8 mouse cellular contexts compared by ENCODE assay signal in genomic region chr12:13214345-13215278, GRCm38 (mm10). TPM values are rescaled to one million over a fixed set of nuclear protein-coding genes. Genes with fewer than 3 reads are reported as not detected.
A peak's percentile ranks its signal among the peaks of the same experiment; 100 is the strongest.
DNase-seq lines count a peak whose midpoint lies in the region; ATAC-seq and TF ChIP-seq lines count a peak whose summit lies in the region.

No protein-coding gene starts in this region.

- peak; percentile 78 for DNase-seq in CH12.LX (ENCODE audit: extremely low read depth)
- peak; percentile 74 for DNase-seq in c-Kit-positive CD71-negative TER-119-negative erythroid progenitor cells, embryonic 14.5 days (ENCODE audit: low read depth)
- peak; percentile 92 for DNase-seq in forebrain, embryonic 11.5 days (ENCODE audit: low spot score)
- DNase-seq in heart, postnatal 0 days (ENCODE audit: low spot score) = peak; percentile 76
- DNase-seq in kidney, postnatal 36 days = peak; percentile 85 to 90
- peak; percentile 84 for DNase-seq in testis, postnatal 10 days (ENCODE audit: low spot score)

- TF ChIP-seq RAD21 in CH12.LX (IDR thresholded peaks at IDR 0.05; ENCODE audit: low read depth, low read length) = peak; percentile 99

- TF ChIP-seq CTCF in CH12.LX (conservative IDR thresholded peaks at IDR 0.05 in 1 of 2, IDR thresholded peaks at IDR 0.05 in 1 of 2; ENCODE audit: low read depth in 2 of 2, low read length in 2 of 2) = peak; percentile 97 to 99
- peak; percentile 100 for TF ChIP-seq CTCF in heart, postnatal 0 days (IDR thresholded peaks at IDR 0.05; ENCODE audit: low read depth)

- H3K9me3 ChIP-seq in CH12.LX (replicated peaks; ENCODE audit: low read length) = no peaks in the 10 kb centered on the region
- no peaks in the 10 kb centered on the region for H3K9me3 ChIP-seq in forebrain, embryonic 11.5 days (ENCODE audit: control insufficient read depth, low read length)
- H3K9me3 ChIP-seq in heart, postnatal 0 days (replicated peaks; ENCODE audit: control insufficient read depth, low read length) = no peaks in the 10 kb centered on the region
- H3K9me3 ChIP-seq in liver, embryonic 15.5 days (replicated peaks) = no peaks in the 10 kb centered on the region
- no peaks in the 10 kb centered on the region for H3K9me3 ChIP-seq in neural tube, embryonic 15.5 days (replicated peaks)

- TF ChIP-seq EP300 in CH12.LX (IDR thresholded peaks at IDR 0.05; ENCODE audit: low read length) = no peak
- TF ChIP-seq EP300 in heart, postnatal 0 days (IDR thresholded peaks at IDR 0.05; ENCODE audit: low read depth) = no peak

- no peaks in the 10 kb centered on the region for H3K4me1 ChIP-seq in CH12.LX (ENCODE audit: control insufficient read depth in 1 of 2, insufficient read depth in 2 of 2)
- peaks cover 6% of the 10 kb centered on the region for H3K4me1 ChIP-seq in forebrain, embryonic 11.5 days (replicated peaks; ENCODE audit: control insufficient read depth, insufficient read depth, low read length)
- peaks cover 19% of the 10 kb centered on the region for H3K4me1 ChIP-seq in heart, postnatal 0 days (ENCODE audit: control insufficient read depth, insufficient read depth)
- 0 out of 2 replicates have a peak, but pooled peaks cover 5% of the 10 kb centered on the region for H3K4me1 ChIP-seq in liver, embryonic 15.5 days (replicated peaks)
- H3K4me1 ChIP-seq in neural tube, embryonic 15.5 days = peaks cover 11% of the 10 kb centered on the region; the same call in 1 of the 2 replicates

- no peak overlapping the region for H3K9ac ChIP-seq in CH12.LX (ENCODE audit: insufficient read depth, low read depth)
- no peak overlapping the region for H3K9ac ChIP-seq in forebrain, embryonic 11.5 days (ENCODE audit: low read length)
- no peak overlapping the region for H3K9ac ChIP-seq in heart, postnatal 0 days (replicated peaks; ENCODE audit: low read depth, low read length)
- H3K9ac ChIP-seq in liver, embryonic 15.5 days = no peak overlapping the region
- no peak overlapping the region for H3K9ac ChIP-seq in neural tube, embryonic 15.5 days (replicated peaks)

- TF ChIP-seq POLR2A in CH12.LX (IDR thresholded peaks at IDR 0.05; ENCODE audit: low read depth, low read length) = no peak

- no peaks in the 10 kb centered on the region for H3K79me2 ChIP-seq in CH12.LX (replicated peaks; ENCODE audit: control insufficient read depth, extremely low read depth, insufficient read depth, poor library complexity, severe bottlenecking)

- ATAC-seq in forebrain, embryonic 11.5 days (replicated peaks; ENCODE audit: low FRiP score) = peak; percentile 91
- peak; percentile 80 for ATAC-seq in heart, postnatal 0 days (ENCODE audit: insufficient read depth, low read depth)
- ATAC-seq in liver, embryonic 15.5 days (ENCODE audit: insufficient read depth) = peak; percentile 50; the same call in 1 of the 2 replicates
- peak; percentile 94 for ATAC-seq in neural tube, embryonic 15.5 days (ENCODE audit: low FRiP score)

- in situ Hi-C loops in CH12.LX (cut with MboI; ENCODE audit: low pct_ligation_motif_present, low pct_unique_long_range_greater_than_20kb, low sequenced_read_pairs) = loop anchor here (10.0 to 25.0 kb wide), 3 partner anchors 427 to 790 kb away; no protein-coding TSS in a partner anchor

- 19% methylated on average over 11 of the region's 11 CpGs for WGBS in forebrain, embryonic 11.5 days
- 43% methylated on average over 11 of the region's 11 CpGs for WGBS in heart, postnatal 0 days
- 40% methylated on average over 11 of the region's 11 CpGs for WGBS in liver, embryonic 15.5 days (ENCODE audit: insufficient replicate concordance)
- WGBS in neural tube, embryonic 15.5 days = 29% methylated on average over 11 of the region's 11 CpGs

- H3K27me3 ChIP-seq in CH12.LX (replicated peaks) = no peaks in the 10 kb centered on the region
- H3K27me3 ChIP-seq in forebrain, embryonic 11.5 days (ENCODE audit: control insufficient read depth, insufficient read depth, low read length) = no peaks in the 10 kb centered on the region
- no peaks in the 10 kb centered on the region for H3K27me3 ChIP-seq in heart, postnatal 0 days (ENCODE audit: control insufficient read depth, insufficient read depth, low read length)
- no peaks in the 10 kb centered on the region for H3K27me3 ChIP-seq in liver, embryonic 15.5 days
- H3K27me3 ChIP-seq in neural tube, embryonic 15.5 days (replicated peaks) = no peaks in the 10 kb centered on the region

- dilution Hi-C loops in CH12.LX (cut with MboI; ENCODE audit: extremely low pct_ligation_motif_present, extremely low pct_unique_long_range_greater_than_20kb, low sequenced_read_pairs) = no loop called here

- no peak overlapping the region for H3K4me2 ChIP-seq in CH12.LX (ENCODE audit: insufficient read depth, low read depth, poor library complexity, severe bottlenecking)
- no peak overlapping the region for H3K4me2 ChIP-seq in forebrain, embryonic 11.5 days (ENCODE audit: low read depth, low read length, severe bottlenecking)
- H3K4me2 ChIP-seq in heart, postnatal 0 days (ENCODE audit: low read depth, low read length) = no peak overlapping the region
- H3K4me2 ChIP-seq in liver, embryonic 15.5 days = no peak overlapping the region
- no peak overlapping the region for H3K4me2 ChIP-seq in neural tube, embryonic 15.5 days

- H3K27ac ChIP-seq in CH12.LX (ENCODE audit: insufficient read depth, low read depth) = no peak overlapping the region
- peak overlapping the region; percentile 44; the same call in 1 of the 2 replicates for H3K27ac ChIP-seq in forebrain, embryonic 11.5 days (ENCODE audit: low read depth, low read length)
- H3K27ac ChIP-seq in heart, postnatal 0 days (ENCODE audit: low read depth) = no peak overlapping the region
- no peak overlapping the region for H3K27ac ChIP-seq in liver, embryonic 15.5 days (replicated peaks)
- 0 out of 2 replicates have a peak overlapping the region, but pooled peaks have one; percentile 37 for H3K27ac ChIP-seq in neural tube, embryonic 15.5 days (replicated peaks)

- no peak overlapping the region for H3K4me3 ChIP-seq in CH12.LX (replicated peaks in 1 of 3; ENCODE audit: low read depth in 2 of 3, low read length in 2 of 3, poor library complexity in 1 of 3)
- no peak overlapping the region for H3K4me3 ChIP-seq in forebrain, embryonic 11.5 days (ENCODE audit: low read depth, low read length)
- H3K4me3 ChIP-seq in heart, postnatal 0 days (ENCODE audit: low read depth, low read length) = no peak overlapping the region
- no peak overlapping the region for H3K4me3 ChIP-seq in liver, embryonic 15.5 days (replicated peaks)
- no peak overlapping the region for H3K4me3 ChIP-seq in neural tube, embryonic 15.5 days (replicated peaks)

- peaks cover 23 to 30% of the 10 kb centered on the region in 2 experiments for H3K36me3 ChIP-seq in CH12.LX (replicated peaks in 1 of 2; ENCODE audit: control insufficient read depth in 1 of 2, insufficient read depth in 1 of 2, low read length in 1 of 2)
- no peaks in the 10 kb centered on the region; the same call in 1 of the 2 replicates for H3K36me3 ChIP-seq in forebrain, embryonic 11.5 days (ENCODE audit: control insufficient read depth, insufficient read depth, low read length)
- H3K36me3 ChIP-seq in heart, postnatal 0 days (replicated peaks; ENCODE audit: control insufficient read depth, insufficient read depth, low read length) = peaks cover 17% of the 10 kb centered on the region
- peaks cover 17% of the 10 kb centered on the region for H3K36me3 ChIP-seq in liver, embryonic 15.5 days (replicated peaks)
- H3K36me3 ChIP-seq in neural tube, embryonic 15.5 days = peaks cover 21% of the 10 kb centered on the region

TF ChIP-seq in CH12.LX, 34 proteins besides CTCF, POLR2A, EP300 and RAD21:
- TF ChIP-seq UBTF (IDR thresholded peaks at IDR 0.05; ENCODE audit: low read depth, low read length) (no peak), HCFC1 (IDR thresholded peaks at IDR 0.05; ENCODE audit: low read depth, low read length) (no peak), ZKSCAN1 (IDR thresholded peaks at IDR 0.05; ENCODE audit: borderline replicate concordance, low read depth, low read length) (no peak), MYC (IDR thresholded peaks at IDR 0.05; ENCODE audit: low read depth, low read length) (peak; percentile 90), SMC3 (IDR thresholded peaks at IDR 0.05; ENCODE audit: low read depth, low read length) (peak; percentile 89), NELFE (IDR thresholded peaks at IDR 0.05; ENCODE audit: low read depth, low read length) (peak; percentile 38; the same call in 1 of the 2 replicates), ZC3H11A (IDR thresholded peaks at IDR 0.05; ENCODE audit: low read depth, low read length) (peak; percentile 69), IRF4 (IDR thresholded peaks at IDR 0.05; ENCODE audit: low read depth, low read length) (0 out of 2 replicates have a peak, but pooled peaks have one; percentile 10), RCOR1 (conservative IDR thresholded peaks at IDR 0.05; ENCODE audit: low read depth, low read length) (no peak), USF1 (IDR thresholded peaks at IDR 0.05; ENCODE audit: low read depth, low read length) (no peak), MAX (IDR thresholded peaks at IDR 0.05; ENCODE audit: low read length) (peak; percentile 78)
TF ChIP-seq in CH12.LX: peak in this region for 6.

RNA-seq across cellular contexts. Expression of gene Ddx1, which starts 34.4 kb away (rescaled TPM):
- 75.8 and 87.2 TPM in 2 replicates for total RNA-seq in CH12.LX (2012; rRNA removed)
- 117 and 152 TPM in 2 replicates for total RNA-seq in CH12.LX (2014; rRNA removed)
- 242 and 296 TPM in 2 replicates for polyA plus RNA-seq in CH12.LX (2012; ENCODE audit: insufficient read length, low read depth)
- 194 and 201 TPM in 2 replicates for polyA plus RNA-seq in forebrain, embryonic 11.5 days (2014; fragmentation: Nextera tagmentation; extraction: Ambion mirVana)
- total RNA-seq in heart, postnatal 0 days (2014; rRNA removed; ENCODE audit: low replicate concordance) = 23.8 and 33.7 TPM in 2 replicates
- 62.6 TPM in 2 replicates for polyA plus RNA-seq in heart, postnatal 0 days (2015; fragmentation: Nextera tagmentation; extraction: Ambion mirVana)
- 52.4 and 54.0 TPM in 2 replicates for polyA plus RNA-seq in liver, embryonic 15.5 days (2015; fragmentation: Nextera tagmentation; extraction: Ambion mirVana)
- polyA plus RNA-seq in neural tube, embryonic 15.5 days (2015; fragmentation: Nextera tagmentation; extraction: Ambion mirVana) = 130 and 139 TPM in 2 replicates

RNA-seq across cellular contexts. Expression of gene Nbas, which starts 54.3 kb away (rescaled TPM):
- total RNA-seq in CH12.LX (2012; rRNA removed) (38.7 and 51.6 TPM in 2 replicates), CH12.LX (2014; rRNA removed) (16.5 and 16.9 TPM in 2 replicates)
- polyA plus RNA-seq in CH12.LX (2012; ENCODE audit: insufficient read length, low read depth) = 18.9 and 22.1 TPM in 2 replicates
- 15.9 and 18.9 TPM in 2 replicates for polyA plus RNA-seq in forebrain, embryonic 11.5 days (2014; fragmentation: Nextera tagmentation; extraction: Ambion mirVana)
- 20.2 and 29.1 TPM in 2 replicates for total RNA-seq in heart, postnatal 0 days (2014; rRNA removed; ENCODE audit: low replicate concordance)
- polyA plus RNA-seq in heart, postnatal 0 days (2015; fragmentation: Nextera tagmentation; extraction: Ambion mirVana) = 3.9 TPM in 2 replicates
- 4.5 and 5.1 TPM in 2 replicates for polyA plus RNA-seq in liver, embryonic 15.5 days (2015; fragmentation: Nextera tagmentation; extraction: Ambion mirVana)
- 15.1 and 15.4 TPM in 2 replicates for polyA plus RNA-seq in neural tube, embryonic 15.5 days (2015; fragmentation: Nextera tagmentation; extraction: Ambion mirVana)

Comparison
In these comparisons a context has a peak if more than half of its experiments do, and no peak if none do; other contexts are left out.
1. H3K27ac ChIP-seq: peak in forebrain, embryonic 11.5 days (single experiment) and neural tube, embryonic 15.5 days (single experiment); none in CH12.LX (single experiment), heart, postnatal 0 days (single experiment) and liver, embryonic 15.5 days (single experiment).
2. Peak in every context shown above with its lines, with median percentiles within 50 percentile points of each other: DNase-seq and ATAC-seq.